Mouse (Mus musculus): ENCODE data around the gene Cry2. TPM values are rescaled to one million over a fixed set of nuclear protein-coding genes. Genes with fewer than 3 reads are reported as not detected.
"Not testable (repeated sequence)": the region's sequence is repeated elsewhere in the genome, so short reads cannot be mapped to it uniquely, and the experiment has no call there.

The Cry2 gene
- polyA plus RNA-seq, 1 experiment from 2014 or later = 17.8 TPM

- 2% methylated on average over 24 of the region's 59 CpGs for WGBS
- 0 out of 2 replicates have a peak, but pooled peaks have one; percentile 41 for ATAC-seq (ENCODE audit: insufficient number of reproducible peaks, insufficient read depth, low FRiP score, low read depth)
- Histone ChIP-seq H3K36me3 (ENCODE audit: control insufficient read depth, insufficient read depth, low read length) (peaks cover 16% of the 10 kb centered on the region), H3K4me1 (ENCODE audit: control insufficient read depth in 2 of 2, insufficient read depth in 2 of 2, low read length in 2 of 2) (peaks cover 3% of the 10 kb centered on the region in 2 experiments; a peak in 1 of 4 replicates), H3K27ac (replicated peaks in 1 of 2; ENCODE audit: control insufficient read depth in 1 of 2, insufficient read depth in 1 of 2, low read depth in 2 of 2, low read length in 2 of 2) (no peak within 1 kb of the TSS), H3K27me3 (ENCODE audit: control insufficient read depth, insufficient read depth, low read length) (peaks cover 8% of the 10 kb centered on the region; the same call in 1 of the 2 replicates), H3K4me3 (ENCODE audit: control insufficient read depth in 1 of 2, insufficient read depth in 1 of 2, low read depth in 1 of 2, low read length in 2 of 2) (peak within 1 kb of the TSS; percentile 50 to 63), H3K4me2 (ENCODE audit: low read length) (peak within 1 kb of the TSS; percentile 92), H3K9me3 (ENCODE audit: control insufficient read depth, low read length) (no peaks in the 10 kb centered on the region), H3K9ac (ENCODE audit: low read length) (peak within 1 kb of the TSS; percentile 64)
Measured at GRCm38 (mm10) chr2:92401091-92401561, 32.7 kb downstream of the Cry2 start, which contains the start of gene Mapk8ip1. Mapk8ip1 (minus strand) TSS chr2:92401263.

GRCm38 (mm10) chr2:92400682-92401081 is 33.2 kb downstream of the Cry2 start:
- WGBS = 5% methylated on average over 19 of the region's 22 CpGs
- Histone ChIP-seq H3K36me3 (ENCODE audit: control insufficient read depth, insufficient read depth, low read length) (peaks cover 12% of the 10 kb centered on the region), H3K4me3 (ENCODE audit: control insufficient read depth in 1 of 2, insufficient read depth in 1 of 2, low read depth in 1 of 2, low read length in 2 of 2) (peak overlapping the region; percentile 50 to 63), H3K27ac (replicated peaks in 1 of 2; ENCODE audit: control insufficient read depth in 1 of 2, insufficient read depth in 1 of 2, low read depth in 2 of 2, low read length in 2 of 2) (no peak overlapping the region), H3K9me3 (ENCODE audit: control insufficient read depth, low read length) (no peaks in the 10 kb centered on the region), H3K27me3 (ENCODE audit: control insufficient read depth, insufficient read depth, low read length) (peaks cover 8% of the 10 kb centered on the region), H3K4me2 (ENCODE audit: low read length) (peak overlapping the region; percentile 92), H3K9ac (ENCODE audit: low read length) (peak overlapping the region; percentile 64), H3K4me1 (ENCODE audit: control insufficient read depth in 2 of 2, insufficient read depth in 2 of 2, low read length in 2 of 2) (peaks cover 3% of the 10 kb centered on the region in 2 experiments; a peak in 1 of 4 replicates)
- ATAC-seq (ENCODE audit: insufficient number of reproducible peaks, insufficient read depth, low FRiP score, low read depth) = no peak

GRCm38 (mm10) chr2:92399877-92400276 is 34.0 kb downstream of the Cry2 start:
- H3K27me3 ChIP-seq (ENCODE audit: control insufficient read depth, insufficient read depth, low read length); H3K27ac ChIP-seq (replicated peaks in 1 of 2; ENCODE audit: control insufficient read depth in 1 of 2, insufficient read depth in 1 of 2, low read depth in 2 of 2, low read length in 2 of 2); H3K9ac ChIP-seq (ENCODE audit: low read length); H3K4me1 ChIP-seq (ENCODE audit: control insufficient read depth in 2 of 2, insufficient read depth in 2 of 2, low read length in 2 of 2); H3K36me3 ChIP-seq (ENCODE audit: control insufficient read depth, insufficient read depth, low read length); H3K4me3 ChIP-seq (ENCODE audit: control insufficient read depth in 1 of 2, insufficient read depth in 1 of 2, low read depth in 1 of 2, low read length in 2 of 2); H3K9me3 ChIP-seq (ENCODE audit: control insufficient read depth, low read length); H3K4me2 ChIP-seq (ENCODE audit: low read length); ATAC-seq (ENCODE audit: insufficient number of reproducible peaks, insufficient read depth, low FRiP score, low read depth): not testable (repeated sequence)
- 73% methylated on average over 4 of the region's 4 CpGs for WGBS

DNA sequence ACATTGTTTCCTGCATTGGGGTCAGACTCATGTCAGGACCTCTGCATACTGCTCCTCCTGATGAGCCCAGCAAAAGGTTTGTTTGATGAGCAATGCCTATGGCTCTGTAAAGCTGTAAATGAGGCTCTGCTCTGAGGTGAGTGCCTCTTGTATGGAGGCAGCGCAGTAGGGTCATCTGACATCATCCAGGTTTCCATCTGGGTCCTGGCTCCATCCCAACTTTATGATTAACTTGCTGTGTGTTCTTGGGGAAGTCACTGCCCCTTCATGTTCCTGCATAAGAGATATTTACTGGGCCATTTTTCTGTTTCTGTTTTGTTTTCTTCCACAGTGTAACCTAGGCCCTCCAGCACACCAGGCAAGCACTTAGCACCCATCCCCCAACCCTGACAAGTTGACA is 36.4 kb downstream of the Cry2 start:
- ATAC-seq (ENCODE audit: insufficient number of reproducible peaks, insufficient read depth, low FRiP score, low read depth) = no peak
- H3K4me1 ChIP-seq (ENCODE audit: control insufficient read depth in 2 of 2, insufficient read depth in 2 of 2, low read length in 2 of 2) = peaks cover 3 to 6% of the 10 kb centered on the region in 2 experiments; a peak in 2 of 4 replicates
- H3K9ac ChIP-seq (ENCODE audit: low read length) = no peak overlapping the region
- H3K27ac ChIP-seq (replicated peaks in 1 of 2; ENCODE audit: control insufficient read depth in 1 of 2, insufficient read depth in 1 of 2, low read depth in 2 of 2, low read length in 2 of 2) = no peak overlapping the region
- H3K4me2 ChIP-seq (ENCODE audit: low read length) = no peak overlapping the region
- H3K4me3 ChIP-seq (ENCODE audit: control insufficient read depth in 1 of 2, insufficient read depth in 1 of 2, low read depth in 1 of 2, low read length in 2 of 2) = no peak overlapping the region
- no peaks in the 10 kb centered on the region for H3K9me3 ChIP-seq (ENCODE audit: control insufficient read depth, low read length)
- peaks cover 29% of the 10 kb centered on the region for H3K27me3 ChIP-seq (ENCODE audit: control insufficient read depth, insufficient read depth, low read length)
- H3K36me3 ChIP-seq (ENCODE audit: control insufficient read depth, insufficient read depth, low read length) = no peaks in the 10 kb centered on the region
- 55% methylated on average over 1 of the region's 1 CpGs for WGBS

- Histone ChIP-seq H3K4me3 (ENCODE audit: control insufficient read depth in 1 of 2, insufficient read depth in 1 of 2, low read depth in 1 of 2, low read length in 2 of 2) (no peak overlapping the region), H3K36me3 (ENCODE audit: control insufficient read depth, insufficient read depth, low read length) (no peaks in the 10 kb centered on the region), H3K27ac (replicated peaks in 1 of 2; ENCODE audit: control insufficient read depth in 1 of 2, insufficient read depth in 1 of 2, low read depth in 2 of 2, low read length in 2 of 2) (no peak overlapping the region), H3K9ac (ENCODE audit: low read length) (no peak overlapping the region), H3K4me1 (ENCODE audit: control insufficient read depth in 2 of 2, insufficient read depth in 2 of 2, low read length in 2 of 2) (peaks cover 5 to 9% of the 10 kb centered on the region in 2 experiments; a peak in 3 of 4 replicates), H3K9me3 (ENCODE audit: control insufficient read depth, low read length) (no peaks in the 10 kb centered on the region), H3K4me2 (ENCODE audit: low read length) (no peak overlapping the region), H3K27me3 (ENCODE audit: control insufficient read depth, insufficient read depth, low read length) (peaks cover 28% of the 10 kb centered on the region)
- no peak for ATAC-seq (ENCODE audit: insufficient number of reproducible peaks, insufficient read depth, low FRiP score, low read depth)
- 77% methylated on average over 3 of the region's 3 CpGs for WGBS
Measured at GRCm38 (mm10) chr2:92395535-92395934, 38.3 kb downstream of the Cry2 start.

GRCm38 (mm10) chr2:92392318-92393264 is 41.3 kb downstream of the Cry2 start:
- Histone ChIP-seq H3K4me3 (ENCODE audit: control insufficient read depth in 1 of 2, insufficient read depth in 1 of 2, low read depth in 1 of 2, low read length in 2 of 2) (peak overlapping the region; percentile 8 to 23; a peak in 3 of 4 replicates), H3K36me3 (ENCODE audit: control insufficient read depth, insufficient read depth, low read length) (no peaks in the 10 kb centered on the region), H3K27ac (replicated peaks in 1 of 2; ENCODE audit: control insufficient read depth in 1 of 2, insufficient read depth in 1 of 2, low read depth in 2 of 2, low read length in 2 of 2) (no peak overlapping the region), H3K4me1 (ENCODE audit: control insufficient read depth in 2 of 2, insufficient read depth in 2 of 2, low read length in 2 of 2) (peaks cover 14 to 21% of the 10 kb centered on the region in 2 experiments; a peak in 3 of 4 replicates), H3K9ac (ENCODE audit: low read length) (peak overlapping the region; percentile 26; the same call in 1 of the 2 replicates), H3K9me3 (ENCODE audit: control insufficient read depth, low read length) (no peaks in the 10 kb centered on the region), H3K27me3 (ENCODE audit: control insufficient read depth, insufficient read depth, low read length) (peaks cover 25% of the 10 kb centered on the region), H3K4me2 (ENCODE audit: low read length) (peak overlapping the region; percentile 52)
- WGBS = 4% methylated on average over 26 of the region's 26 CpGs
- ATAC-seq (ENCODE audit: insufficient number of reproducible peaks, insufficient read depth, low FRiP score, low read depth) = no peak

GRCm38 (mm10) chr2:92391703-92392317 is 42.0 kb downstream of the Cry2 start:
- H3K27ac ChIP-seq (replicated peaks in 1 of 2; ENCODE audit: control insufficient read depth in 1 of 2, insufficient read depth in 1 of 2, low read depth in 2 of 2, low read length in 2 of 2) = no peak overlapping the region
- WGBS = 36% methylated on average over 11 of the region's 11 CpGs
- no peak for ATAC-seq (ENCODE audit: insufficient number of reproducible peaks, insufficient read depth, low FRiP score, low read depth)

More at GRCm38 (mm10) chr2:92391703-92392317, 42.0 kb downstream of the Cry2 start:
- H3K4me2 ChIP-seq (ENCODE audit: low read length) = peak overlapping the region; percentile 52
- H3K9me3 ChIP-seq (ENCODE audit: control insufficient read depth, low read length) = no peaks in the 10 kb centered on the region
- peaks cover 14 to 21% of the 10 kb centered on the region in 2 experiments; a peak in 3 of 4 replicates for H3K4me1 ChIP-seq (ENCODE audit: control insufficient read depth in 2 of 2, insufficient read depth in 2 of 2, low read length in 2 of 2)
- H3K36me3 ChIP-seq (ENCODE audit: control insufficient read depth, insufficient read depth, low read length) = no peaks in the 10 kb centered on the region
- H3K9ac ChIP-seq (ENCODE audit: low read length) = peak overlapping the region; percentile 26; the same call in 1 of the 2 replicates
- H3K4me3 ChIP-seq (ENCODE audit: control insufficient read depth in 1 of 2, insufficient read depth in 1 of 2, low read depth in 1 of 2, low read length in 2 of 2) = peak overlapping the region; percentile 8 to 23; a peak in 3 of 4 replicates
- peaks cover 25% of the 10 kb centered on the region for H3K27me3 ChIP-seq (ENCODE audit: control insufficient read depth, insufficient read depth, low read length)
